9 mouse cellular contexts compared by ENCODE assay signal in genomic region chr13:45820473-45821230, GRCm38 (mm10).
A peak's percentile ranks its signal among the peaks of the same experiment; 100 is the strongest.
DNase-seq lines count a peak whose midpoint lies in the region; ATAC-seq and TF ChIP-seq lines count a peak whose summit lies in the region.
"Had no signal": no experiment of that assay in that cellular context is flagged by ENCODE, and none has a peak within 500 bp of the region (broad histone marks: within the 10 kb centered on the region; RNA-seq: fewer than 3 reads in every experiment).

No protein-coding gene starts in this region.

- H3K4me2 ChIP-seq in lung, embryonic 15.5 days = no peak overlapping the region
- peak overlapping the region; percentile 13 for H3K4me2 ChIP-seq in heart, embryonic 12.5 days
- peak overlapping the region; percentile 44 for H3K4me2 ChIP-seq in myocyte (ENCODE audit: low read depth)

- peaks cover 4% of the 10 kb centered on the region; the same call in 1 of the 2 replicates for H3K4me1 ChIP-seq in lung, embryonic 15.5 days
- H3K4me1 ChIP-seq in heart, embryonic 12.5 days (replicated peaks) = peaks cover 14% of the 10 kb centered on the region

- 0 out of 2 replicates have a peak overlapping the region, but pooled peaks have one; percentile 50 for H3K27ac ChIP-seq in lung, embryonic 15.5 days
- peak overlapping the region; percentile 92 for H3K27ac ChIP-seq in heart, embryonic 12.5 days (ENCODE audit: poor library complexity, severe bottlenecking)

- H3ac ChIP-seq in myocyte (ENCODE audit: control insufficient read depth, insufficient read length) = no peak overlapping the region

- no peaks in the 10 kb centered on the region for H3K36me3 ChIP-seq in lung, embryonic 15.5 days
- H3K36me3 ChIP-seq in heart, embryonic 12.5 days = peaks cover 4% of the 10 kb centered on the region; the same call in 1 of the 2 replicates
- no peaks in the 10 kb centered on the region for H3K36me3 ChIP-seq in myocyte (ENCODE audit: control insufficient read depth, insufficient read depth)

- 39% methylated on average over 15 of the region's 15 CpGs for WGBS in lung, embryonic 15.5 days
- WGBS in heart, embryonic 12.5 days = 36% methylated on average over 15 of the region's 15 CpGs

- no peaks in the 10 kb centered on the region for H3K9me3 ChIP-seq in lung, embryonic 15.5 days
- H3K9me3 ChIP-seq in heart, embryonic 12.5 days (replicated peaks) = no peaks in the 10 kb centered on the region

- H3K4me3 ChIP-seq in lung, embryonic 15.5 days = no peak overlapping the region
- H3K4me3 ChIP-seq in heart, embryonic 12.5 days = no peak overlapping the region
- H3K4me3 ChIP-seq in myocyte = no peak overlapping the region

- H3K9ac ChIP-seq in lung, embryonic 15.5 days = no peak overlapping the region
- no peak overlapping the region for H3K9ac ChIP-seq in heart, embryonic 12.5 days

- no peaks in the 10 kb centered on the region for H3K79me2 ChIP-seq in myocyte (ENCODE audit: control insufficient read depth, insufficient read depth)

- ATAC-seq in lung, embryonic 15.5 days (ENCODE audit: borderline replicate concordance, extremely low read depth, low FRiP score, low TSS enrichment) = no peak
- peak; percentile 64 for ATAC-seq in heart, embryonic 12.5 days (ENCODE audit: insufficient number of reproducible peaks, low FRiP score)
- ATAC-seq: activated CD4-positive, CD25-positive, alpha-beta regulatory T cell, adult 4 months had no signal

- DNase-seq in lung, postnatal 25 days (ENCODE audit: low spot score) = no peak
- DNase-seq in embryo, embryonic 10 days (ENCODE audit: low spot score) = peak; percentile 42
- no peak for DNase-seq in testis, postnatal 14 days (ENCODE audit: low spot score)
- DNase-seq in urinary bladder, postnatal 4 days (ENCODE audit: low spot score in 2 of 2) = no peak
- no peak for DNase-seq in layer of hippocampus, postnatal 25 days (ENCODE audit: extremely low spot score in 1 of 2, low spot score in 1 of 2)

- no peaks in the 10 kb centered on the region for H3K27me3 ChIP-seq in lung, embryonic 15.5 days
- no peaks in the 10 kb centered on the region for H3K27me3 ChIP-seq in heart, embryonic 12.5 days (replicated peaks)
- no peaks in the 10 kb centered on the region for H3K27me3 ChIP-seq in myocyte (ENCODE audit: control insufficient read depth, insufficient read depth, insufficient read length)

- no peak for TF ChIP-seq POLR2A in myocyte (IDR thresholded peaks at IDR 0.05; ENCODE audit: insufficient read length, low read depth)

TF ChIP-seq in myocyte, 11 proteins besides CTCF, POLR2A, EP300 and RAD21:
- no peak for TF ChIP-seq POLR2AphosphoS2 (IDR thresholded peaks at IDR 0.05; ENCODE audit: insufficient read length, low read depth)
- TF ChIP-seq MAX (IDR thresholded peaks at IDR 0.05; ENCODE audit: low read depth) = no peak
- TF ChIP-seq MYOD1 (IDR thresholded peaks at IDR 0.05; ENCODE audit: control insufficient read depth in 1 of 3, insufficient read length in 2 of 3, low read depth in 2 of 3) = no peak
- TF ChIP-seq TCF3 (IDR thresholded peaks at IDR 0.05; ENCODE audit: insufficient read length, low read depth) = no peak
- no peak for TF ChIP-seq E2F4 (IDR thresholded peaks at IDR 0.05; ENCODE audit: insufficient read depth)
- no peak for TF ChIP-seq SRF (IDR thresholded peaks at IDR 0.05; ENCODE audit: control insufficient read depth, insufficient read length, low read depth)
